Mouse (Mus musculus): ENCODE measurements around the gene Sept1. TPM values are rescaled to one million over a fixed set of nuclear protein-coding genes. Genes with fewer than 3 reads are reported as not detected.

Sept1 gene
- total and polyA plus RNA-seq, 2 experiments from 2014 or later = 0.22 to 5.3 TPM

DNA sequence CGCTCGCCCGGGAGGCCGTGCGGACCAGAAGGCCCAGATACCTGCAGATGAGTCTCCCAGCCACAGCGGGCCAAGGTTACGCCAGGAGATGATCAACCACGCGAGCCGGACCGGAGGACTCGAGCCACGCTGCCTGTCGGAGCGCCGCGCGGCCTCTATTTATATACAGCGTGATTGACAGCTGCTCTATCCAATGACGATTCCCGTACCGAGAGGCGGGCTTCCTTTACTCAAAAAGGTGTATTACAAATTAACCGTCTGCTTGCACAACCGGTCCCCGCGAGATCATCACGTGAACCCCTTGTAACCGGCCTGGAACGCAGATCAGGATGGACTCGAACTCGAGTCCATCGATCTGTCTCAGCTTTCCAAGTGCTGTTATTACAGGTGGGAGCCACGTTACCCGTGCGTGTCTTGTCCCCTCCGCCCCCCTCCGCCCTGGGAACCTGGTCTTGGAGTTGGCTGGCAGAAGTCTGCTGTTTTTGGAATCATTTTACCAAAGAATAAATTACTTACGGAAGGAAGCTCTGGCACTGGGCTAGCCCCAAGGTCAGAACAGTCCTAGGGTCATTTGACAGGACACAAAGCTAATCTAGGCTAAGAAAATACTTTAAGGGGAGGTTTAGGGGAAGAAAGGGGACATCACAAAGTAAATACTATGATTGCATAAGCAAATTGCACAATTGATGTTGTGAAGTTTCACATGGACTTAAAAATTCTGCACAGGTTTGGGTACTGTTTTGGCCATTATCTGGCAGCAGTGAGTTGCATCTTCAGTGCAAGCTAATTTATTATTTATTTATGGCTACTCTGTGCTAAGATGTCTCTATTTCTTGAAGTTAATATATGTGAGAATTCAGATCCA is 41.2 kb upstream of the Sept1 start, which contains the start of gene Sephs2:
TSS of gene Sephs2 (minus strand) at position 131 of the 865 bp plus-strand sequence.
- DNase-seq (ENCODE audit: low spot score) (peak; percentile 96), ATAC-seq (ENCODE audit: low FRiP score) (peak; percentile 92)
- WGBS = 2% methylated on average over 39 of the region's 39 CpGs
- Histone ChIP-seq H3K27me3 (ENCODE audit: insufficient read depth, low read length) (no peaks in the 10 kb centered on the region), H3K4me1 (ENCODE audit: insufficient read depth, low read length) (peaks cover 2% of the 10 kb centered on the region; the same call in 1 of the 2 replicates), H3K27ac (ENCODE audit: low read depth, low read length) (peak within 1 kb of the TSS; percentile 88), H3K4me3 (ENCODE audit: low read depth, low read length) (peak within 1 kb of the TSS; percentile 92), H3K9me3 (ENCODE audit: low read length) (0 out of 2 replicates have a peak, but pooled peaks cover 2% of the 10 kb centered on the region), H3K36me3 (ENCODE audit: insufficient read depth, low read length) (peaks cover 5% of the 10 kb centered on the region; the same call in 1 of the 2 replicates), H3K9ac (replicated peaks; ENCODE audit: low read length, poor library complexity, severe bottlenecking) (peak within 1 kb of the TSS; percentile 89), H3K4me2 (ENCODE audit: low read depth, low read length, poor library complexity, severe bottlenecking) (peak within 1 kb of the TSS; percentile 82)
- no peak for TF ChIP-seq CTCF (IDR thresholded peaks at IDR 0.05)

DNA sequence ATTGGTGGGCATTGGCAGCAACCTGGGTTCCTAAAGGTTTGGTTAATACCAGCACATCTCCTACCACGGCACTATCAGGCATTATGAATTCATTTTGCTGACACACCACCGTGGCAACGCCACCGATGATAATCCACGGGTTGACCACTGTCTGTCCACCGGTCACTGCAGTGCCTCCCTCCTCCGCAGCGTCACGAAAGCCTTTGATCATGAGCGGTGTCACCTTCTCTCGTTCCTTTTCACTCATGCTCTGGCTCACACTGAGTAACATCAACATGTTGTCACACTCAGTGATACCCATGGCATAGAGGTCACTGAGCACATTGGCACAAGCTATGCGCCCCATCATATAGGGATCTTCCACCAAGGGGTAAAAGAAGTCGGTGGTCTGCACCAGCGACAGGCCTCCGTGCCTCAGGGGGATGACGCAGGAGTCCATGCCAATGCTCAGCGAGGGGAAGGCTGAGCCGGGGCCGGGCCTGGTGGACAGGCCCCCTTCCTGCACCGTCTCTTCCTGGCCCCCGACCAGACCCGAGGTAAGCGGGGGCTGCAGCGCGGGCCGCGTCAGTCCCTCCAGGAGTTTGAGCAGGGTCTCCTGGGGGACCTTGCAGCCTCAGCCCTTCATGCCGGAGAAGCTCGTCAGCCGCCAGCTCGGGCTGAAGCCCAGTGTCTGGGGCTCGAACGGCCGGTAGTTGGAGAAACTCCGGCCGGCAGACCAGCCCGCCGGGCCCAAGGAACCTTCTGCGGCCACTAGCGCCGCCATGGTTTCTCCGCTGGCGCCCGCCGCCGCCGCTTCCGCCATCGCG is 40.4 kb upstream of the Sept1 start:
- Histone ChIP-seq H3K27me3 (ENCODE audit: insufficient read depth, low read length) (no peaks in the 10 kb centered on the region), H3K9ac (replicated peaks; ENCODE audit: low read length, poor library complexity, severe bottlenecking) (peak overlapping the region; percentile 89), H3K27ac (ENCODE audit: low read depth, low read length) (peak overlapping the region; percentile 88), H3K36me3 (ENCODE audit: insufficient read depth, low read length) (peaks cover 7% of the 10 kb centered on the region; the same call in 1 of the 2 replicates), H3K4me2 (ENCODE audit: low read depth, low read length, poor library complexity, severe bottlenecking) (peak overlapping the region; percentile 82), H3K9me3 (ENCODE audit: low read length) (0 out of 2 replicates have a peak, but pooled peaks cover 5% of the 10 kb centered on the region), H3K4me3 (ENCODE audit: low read depth, low read length) (peak overlapping the region; percentile 92), H3K4me1 (ENCODE audit: insufficient read depth, low read length) (peaks cover 2% of the 10 kb centered on the region; the same call in 1 of the 2 replicates)
- peak; percentile 70 for ATAC-seq (ENCODE audit: low FRiP score)
- DNase-seq (ENCODE audit: low spot score) = peak; percentile 40
- WGBS = 14% methylated on average over 44 of the region's 50 CpGs
- no peak for TF ChIP-seq CTCF (IDR thresholded peaks at IDR 0.05)

DNA sequence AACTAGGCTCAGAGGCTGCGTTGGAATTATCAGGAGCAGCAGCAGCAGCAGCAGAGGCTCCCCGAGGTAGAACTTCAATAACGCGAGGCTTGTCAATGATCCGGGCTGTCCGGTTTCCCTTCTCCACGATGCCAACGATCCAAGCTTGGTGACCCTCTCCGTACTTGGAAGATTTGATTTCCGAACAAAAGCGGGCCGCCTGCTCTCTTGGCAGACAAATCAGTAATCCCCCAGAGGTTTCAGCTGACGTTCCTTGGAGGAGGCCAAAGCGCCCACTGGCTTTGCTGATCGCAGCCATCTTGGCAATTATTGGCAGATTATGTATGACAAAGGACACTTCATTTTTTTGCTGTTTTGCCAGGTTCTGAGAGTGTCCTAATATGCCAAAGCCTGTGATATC is 39.6 kb upstream of the Sept1 start:
- DNase-seq (ENCODE audit: low spot score) (no peak), ATAC-seq (ENCODE audit: low FRiP score) (no peak)
- H3K4me2 ChIP-seq (ENCODE audit: low read depth, low read length, poor library complexity, severe bottlenecking) = peak overlapping the region; percentile 82
- 0 out of 2 replicates have a peak, but pooled peaks cover 5% of the 10 kb centered on the region for H3K9me3 ChIP-seq (ENCODE audit: low read length)
- H3K9ac ChIP-seq (replicated peaks; ENCODE audit: low read length, poor library complexity, severe bottlenecking) = no peak overlapping the region
- H3K27ac ChIP-seq (ENCODE audit: low read depth, low read length) = no peak overlapping the region
- no peaks in the 10 kb centered on the region for H3K27me3 ChIP-seq (ENCODE audit: insufficient read depth, low read length)
- H3K4me1 ChIP-seq (ENCODE audit: insufficient read depth, low read length) = peaks cover 2% of the 10 kb centered on the region; the same call in 1 of the 2 replicates
- H3K4me3 ChIP-seq (ENCODE audit: low read depth, low read length) = peak overlapping the region; percentile 92
- WGBS = 90% methylated on average over 15 of the region's 15 CpGs
- TF ChIP-seq CTCF (IDR thresholded peaks at IDR 0.05) = no peak
- H3K36me3 ChIP-seq (ENCODE audit: insufficient read depth, low read length) = peaks cover 7% of the 10 kb centered on the region; the same call in 1 of the 2 replicates

DNA sequence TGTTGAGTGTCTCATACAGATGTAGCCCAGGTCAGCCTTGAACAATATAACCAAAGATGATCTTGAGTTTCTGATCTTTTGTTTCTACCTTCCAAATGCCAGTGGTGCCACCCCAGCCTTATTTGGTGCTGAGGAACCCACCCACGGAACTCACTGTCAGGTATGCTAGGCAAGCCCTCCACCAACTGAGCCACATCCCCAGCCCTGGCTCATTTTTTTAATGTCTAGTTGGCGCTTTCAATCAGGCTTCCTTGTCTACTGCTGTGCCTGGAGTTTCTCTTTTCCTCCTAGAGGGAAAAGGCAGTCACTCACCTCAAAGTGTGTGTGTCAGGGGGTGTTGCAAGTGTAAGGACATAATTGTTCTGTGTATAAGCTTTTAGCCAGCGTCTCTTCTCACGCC is 38.2 kb upstream of the Sept1 start:
- Histone ChIP-seq H3K4me3 (ENCODE audit: low read depth, low read length) (no peak overlapping the region), H3K4me1 (ENCODE audit: insufficient read depth, low read length) (peaks cover 2% of the 10 kb centered on the region; the same call in 1 of the 2 replicates), H3K27me3 (ENCODE audit: insufficient read depth, low read length) (no peaks in the 10 kb centered on the region), H3K4me2 (ENCODE audit: low read depth, low read length, poor library complexity, severe bottlenecking) (no peak overlapping the region), H3K9me3 (ENCODE audit: low read length) (0 out of 2 replicates have a peak, but pooled peaks cover 5% of the 10 kb centered on the region), H3K27ac (ENCODE audit: low read depth, low read length) (no peak overlapping the region), H3K9ac (replicated peaks; ENCODE audit: low read length, poor library complexity, severe bottlenecking) (no peak overlapping the region), H3K36me3 (ENCODE audit: insufficient read depth, low read length) (peaks cover 7% of the 10 kb centered on the region; the same call in 1 of the 2 replicates)
- no peak for TF ChIP-seq CTCF (IDR thresholded peaks at IDR 0.05)
- DNase-seq (ENCODE audit: low spot score) (no peak), ATAC-seq (ENCODE audit: low FRiP score) (no peak)
- WGBS = 96% methylated on average over 4 of the region's 4 CpGs

DNA sequence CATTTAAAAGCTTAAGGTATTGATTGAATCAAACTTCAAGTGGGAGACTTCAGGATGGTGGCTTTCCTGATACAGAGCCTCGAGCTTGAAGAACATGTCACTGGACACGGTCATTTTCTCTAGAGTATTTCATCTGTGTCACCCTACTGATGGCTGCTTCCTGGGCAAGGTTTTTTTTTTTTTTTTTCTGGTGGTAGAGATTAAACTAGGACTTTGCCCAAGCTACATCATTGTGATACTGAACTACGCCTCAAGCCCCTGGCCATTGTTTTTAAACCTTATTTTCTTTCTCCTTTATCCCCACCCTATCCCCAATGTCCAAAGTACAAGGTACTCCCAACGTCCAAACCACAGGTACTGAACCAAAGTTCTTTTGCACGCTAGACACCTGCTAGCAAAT is 37.7 kb upstream of the Sept1 start:
- no peak overlapping the region for H3K27ac ChIP-seq (ENCODE audit: low read depth, low read length)
- TF ChIP-seq CTCF (IDR thresholded peaks at IDR 0.05) = no peak
- H3K4me2 ChIP-seq (ENCODE audit: low read depth, low read length, poor library complexity, severe bottlenecking) = no peak overlapping the region
- WGBS = 93% methylated on average over 5 of the region's 5 CpGs
- DNase-seq (ENCODE audit: low spot score) = no peak
- peaks cover 7% of the 10 kb centered on the region; the same call in 1 of the 2 replicates for H3K36me3 ChIP-seq (ENCODE audit: insufficient read depth, low read length)
- no peak overlapping the region for H3K9ac ChIP-seq (replicated peaks; ENCODE audit: low read length, poor library complexity, severe bottlenecking)
- H3K4me3 ChIP-seq (ENCODE audit: low read depth, low read length) = no peak overlapping the region
- H3K9me3 ChIP-seq (ENCODE audit: low read length) = 0 out of 2 replicates have a peak, but pooled peaks cover 5% of the 10 kb centered on the region
- no peaks in the 10 kb centered on the region for H3K27me3 ChIP-seq (ENCODE audit: insufficient read depth, low read length)
- no peak for ATAC-seq (ENCODE audit: low FRiP score)
- H3K4me1 ChIP-seq (ENCODE audit: insufficient read depth, low read length) = peaks cover 2% of the 10 kb centered on the region; the same call in 1 of the 2 replicates

Data from midbrain, postnatal 0 days (tissue).